Mouse (Mus musculus) heart, postnatal 0 days (tissue): ENCODE data around the gene Snph.

Experiments
- CTCF ChIP-seq: IDR thresholded peaks from 2 replicates; pipeline ENCODE4 v1.5.1; 2016; ENCODE audit warnings: antibody characterized with exemption, control low read depth, low read depth
- EP300 ChIP-seq: IDR thresholded peaks from 2 replicates; pipeline ENCODE4 v1.6.1; 2016; ENCODE audit warnings: antibody characterized with exemption, low read depth

DNA sequence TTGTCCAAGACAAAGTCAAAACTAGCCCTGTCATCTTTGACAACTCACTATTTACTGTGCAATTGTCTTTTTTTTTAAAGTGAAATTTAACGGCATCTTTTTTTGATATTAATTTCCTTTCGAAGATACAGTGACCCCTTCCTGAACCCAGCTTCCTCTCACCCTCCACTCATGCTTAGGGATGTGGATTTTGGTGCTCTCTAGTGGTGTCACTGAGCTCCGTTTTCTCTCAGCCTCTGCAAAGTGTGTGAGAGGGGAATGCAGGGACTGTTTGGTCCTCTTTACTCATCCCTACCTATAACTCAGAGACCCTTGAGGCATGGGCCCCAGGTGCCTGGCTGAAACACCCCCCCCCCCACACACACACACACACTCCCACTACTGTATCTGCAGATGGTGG, 46.5 kb downstream of the Snph start:
- TF ChIP-seq EP300 (no peak), CTCF (peak; percentile 45)
